Mouse (Mus musculus): ENCODE data around the gene Entpd7. TPM values are rescaled to one million over a fixed set of nuclear protein-coding genes. Genes with fewer than 3 reads are reported as not detected.
A peak's percentile ranks its signal among the peaks of the same experiment; 100 is the strongest.

The Entpd7 gene
- total RNA-seq, 2 experiments from 2014 or later: 1.2 to 1.3 TPM

GRCm38 (mm10) chr19:43678467-43679003 lies 10.9 kb upstream of the Entpd7 start:
- Histone ChIP-seq H3K4me3 (no peak overlapping the region), H3K27ac (no peak overlapping the region; the same call in 1 of the 2 replicates)
- no peak for DNase-seq
- intact Hi-C loops (cut with DNase I): no loop called here
- TF ChIP-seq CTCF (IDR thresholded peaks at IDR 0.05): no peak

GRCm38 (mm10) chr19:43679474-43679981 lies 9.9 kb upstream of the Entpd7 start:
- no peak for TF ChIP-seq CTCF (IDR thresholded peaks at IDR 0.05)
- no peak overlapping the region for H3K4me3 ChIP-seq
- DNase-seq: no peak
- intact Hi-C loops (cut with DNase I): no loop called here
- no peak overlapping the region; the same call in 1 of the 2 replicates for H3K27ac ChIP-seq

- intact Hi-C loops (cut with DNase I): no loop called here
- H3K27ac ChIP-seq: no peak overlapping the region
- H3K4me3 ChIP-seq: no peak overlapping the region
- no peak for DNase-seq
- TF ChIP-seq CTCF (IDR thresholded peaks at IDR 0.05): no peak
Observed at GRCm38 (mm10) chr19:43681541-43681940, 7.9 kb upstream of the Entpd7 start.

- intact Hi-C loops (cut with DNase I): no loop called here
- no peak for DNase-seq
- Histone ChIP-seq H3K4me3 (no peak overlapping the region), H3K27ac (no peak overlapping the region)
- no peak for TF ChIP-seq CTCF (IDR thresholded peaks at IDR 0.05)
Observed at GRCm38 (mm10) chr19:43692815-43693214, 3.3 kb downstream of the Entpd7 start.

GRCm38 (mm10) chr19:43695514-43695964 lies 6.1 kb downstream of the Entpd7 start:
- no peak for DNase-seq
- Histone ChIP-seq H3K27ac (no peak overlapping the region), H3K4me3 (no peak overlapping the region)
- no peak for TF ChIP-seq CTCF (IDR thresholded peaks at IDR 0.05)
- intact Hi-C loops (cut with DNase I): no loop called here

- peak overlapping the region; percentile 46 for H3K4me3 ChIP-seq
- H3K27ac ChIP-seq: no peak overlapping the region
- intact Hi-C loops (cut with DNase I): no loop called here
- DNase-seq: no peak
- TF ChIP-seq CTCF (IDR thresholded peaks at IDR 0.05): no peak
Observed at GRCm38 (mm10) chr19:43697666-43698370, 8.3 kb downstream of the Entpd7 start.

GRCm38 (mm10) chr19:43699021-43699762 lies 9.7 kb downstream of the Entpd7 start:
- Histone ChIP-seq H3K4me3 (no peak overlapping the region), H3K27ac (no peak overlapping the region)
- intact Hi-C loops (cut with DNase I): no loop called here
- TF ChIP-seq CTCF (IDR thresholded peaks at IDR 0.05): no peak
- DNase-seq: no peak

GRCm38 (mm10) chr19:43699763-43700155 lies 10.3 kb downstream of the Entpd7 start:
- H3K27ac ChIP-seq: no peak overlapping the region
- TF ChIP-seq CTCF (IDR thresholded peaks at IDR 0.05): no peak
- H3K4me3 ChIP-seq: no peak overlapping the region
- no peak for DNase-seq
- intact Hi-C loops (cut with DNase I): no loop called here

- DNase-seq: no peak
- Histone ChIP-seq H3K4me3 (no peak overlapping the region), H3K27ac (no peak overlapping the region)
- intact Hi-C loops (cut with DNase I): no loop called here
- no peak for TF ChIP-seq CTCF (IDR thresholded peaks at IDR 0.05)
Observed at GRCm38 (mm10) chr19:43704211-43704610, 14.7 kb downstream of the Entpd7 start.

- H3K27ac ChIP-seq: no peak overlapping the region
- H3K4me3 ChIP-seq: no peak overlapping the region
- intact Hi-C loops (cut with DNase I): no loop called here
- TF ChIP-seq CTCF (IDR thresholded peaks at IDR 0.05): no peak
- DNase-seq: no peak
Observed at GRCm38 (mm10) chr19:43704787-43705497, 15.5 kb downstream of the Entpd7 start.

GRCm38 (mm10) chr19:43708206-43708605 lies 18.7 kb downstream of the Entpd7 start:
- intact Hi-C loops (cut with DNase I): no loop called here
- DNase-seq: no peak
- Histone ChIP-seq H3K27ac (no peak overlapping the region), H3K4me3 (no peak overlapping the region)
- no peak for TF ChIP-seq CTCF (IDR thresholded peaks at IDR 0.05)

- Histone ChIP-seq H3K27ac (no peak overlapping the region), H3K4me3 (no peak overlapping the region)
- no peak for DNase-seq
- no peak for TF ChIP-seq CTCF (IDR thresholded peaks at IDR 0.05)
- intact Hi-C loops (cut with DNase I): no loop called here
Observed at GRCm38 (mm10) chr19:43709317-43709716, 19.8 kb downstream of the Entpd7 start.

All from gastrocnemius, adult 2 months (tissue).